Mouse (Mus musculus) lung, postnatal 0 days (tissue): Measurements from ENCODE around the gene Cmtm7. TPM values are rescaled to one million over a fixed set of nuclear protein-coding genes. Genes with fewer than 3 reads are reported as not detected.

Experiments
- ATAC-seq: fragments of 200-750 bp; cut with Nextera tagmentation; 2 replicates; pipeline ENCODE4 v1.8.0; 2017; ENCODE audit warnings: moderate library complexity
- DNase-seq: peaks from one replicate; pipeline ENCODE4 v3.0.0-alpha.2; 2016; ENCODE audit warnings: low spot score
- H3K27ac ChIP-seq: fragments of 300-500 bp; sonication (generic); 2 replicates; pipeline ENCODE4 v1.5.1; 2014; ENCODE audit warnings: antibody characterized with exemption, mild to moderate bottlenecking, low read length, mixed read lengths
- H3K27me3 ChIP-seq: fragments of 300-500 bp; sonication (generic); replicated peaks from 2 replicates; pipeline ENCODE4 v1.6.1; 2014; ENCODE audit warnings: low read length, mixed read lengths; ENCODE audit not compliant: insufficient read depth
- H3K36me3 ChIP-seq: fragments of 300-500 bp; sonication (generic); 2 replicates; pipeline ENCODE4 v1.6.1; 2014; ENCODE audit warnings: low read length, mixed read lengths; ENCODE audit not compliant: insufficient read depth
- H3K4me1 ChIP-seq: fragments of 300-500 bp; sonication (generic); 2 replicates; pipeline ENCODE4 v1.6.1; 2014; ENCODE audit warnings: antibody characterized with exemption, low read depth, low read length, mixed read lengths; ENCODE audit not compliant: insufficient read depth
- H3K4me2 ChIP-seq: fragments of 300-500 bp; sonication (generic); replicated peaks from 2 replicates; pipeline ENCODE4 v1.6.1; 2014; ENCODE audit warnings: low read depth, mild to moderate bottlenecking, low read length, moderate library complexity, mixed read lengths
- H3K4me3 ChIP-seq: fragments of 300-500 bp; sonication (generic); 2 replicates; pipeline ENCODE4 v1.5.1; 2014; ENCODE audit warnings: low read depth, low read length
- H3K9ac ChIP-seq: fragments of 300-500 bp; sonication (generic); replicated peaks from 2 replicates; pipeline ENCODE4 v1.6.1; 2014; ENCODE audit warnings: low read depth, mild to moderate bottlenecking
- H3K9me3 ChIP-seq: fragments of 300-500 bp; sonication (generic); 2 replicates; pipeline ENCODE4 v1.6.1; 2016; ENCODE audit warnings: low read length, mixed read lengths
- CTCF ChIP-seq: IDR thresholded peaks from 2 replicates; pipeline ENCODE4 v1.5.1; 2016; ENCODE audit warnings: antibody characterized with exemption, mild to moderate bottlenecking
- EP300 ChIP-seq: IDR thresholded peaks from 2 replicates; pipeline ENCODE4 v1.6.1; 2016; ENCODE audit warnings: antibody characterized with exemption, mild to moderate bottlenecking, control low read depth
- WGBS: fragments of 180-500 bp; shearing (Covaris S2); extraction: QIAGEN DNeasy Blood & Tissue Kit; methylation state at CpG from one replicate; pipeline ENCODE4 v1.1.7; 2014; 5-methylcytosine and 5-hydroxymethylcytosine counted together
- polyA plus RNA-seq: library from polyadenylated mRNA; unstranded; fragments of >200 nt; fragmentation: Nextera tagmentation; extraction: Ambion mirVana; gene quantifications from 2 replicates; pipeline ENCODE4 v1.2.1, GENCODE M21; 2015

Gene Cmtm7
- polyA plus RNA-seq, 1 experiment from 2014 or later: 74.8 TPM

DNA sequence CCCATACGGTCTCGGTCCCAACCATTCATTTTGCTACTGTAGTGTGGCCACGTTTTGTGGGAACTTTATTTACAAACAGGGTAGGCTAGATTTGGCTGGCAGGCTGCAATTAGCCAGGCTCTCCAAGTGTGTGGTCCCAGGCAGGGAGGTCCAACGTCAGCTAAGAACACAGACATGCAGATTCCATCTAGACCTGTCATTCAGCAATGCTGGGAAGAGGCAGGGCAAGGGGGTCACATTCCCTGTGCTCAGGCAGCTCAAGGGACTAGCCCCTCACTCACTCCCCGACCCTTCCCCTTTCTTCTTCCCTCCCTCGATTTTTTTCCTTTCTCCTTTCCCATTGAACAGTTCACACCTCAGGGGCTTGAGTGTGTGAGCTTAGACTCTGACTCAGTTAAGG is 17.2 kb upstream of the Cmtm7 start:
- no peaks in the 10 kb centered on the region for H3K4me1 ChIP-seq
- DNase-seq: no peak
- no peak for TF ChIP-seq EP300
- no peak for TF ChIP-seq CTCF

DNA sequence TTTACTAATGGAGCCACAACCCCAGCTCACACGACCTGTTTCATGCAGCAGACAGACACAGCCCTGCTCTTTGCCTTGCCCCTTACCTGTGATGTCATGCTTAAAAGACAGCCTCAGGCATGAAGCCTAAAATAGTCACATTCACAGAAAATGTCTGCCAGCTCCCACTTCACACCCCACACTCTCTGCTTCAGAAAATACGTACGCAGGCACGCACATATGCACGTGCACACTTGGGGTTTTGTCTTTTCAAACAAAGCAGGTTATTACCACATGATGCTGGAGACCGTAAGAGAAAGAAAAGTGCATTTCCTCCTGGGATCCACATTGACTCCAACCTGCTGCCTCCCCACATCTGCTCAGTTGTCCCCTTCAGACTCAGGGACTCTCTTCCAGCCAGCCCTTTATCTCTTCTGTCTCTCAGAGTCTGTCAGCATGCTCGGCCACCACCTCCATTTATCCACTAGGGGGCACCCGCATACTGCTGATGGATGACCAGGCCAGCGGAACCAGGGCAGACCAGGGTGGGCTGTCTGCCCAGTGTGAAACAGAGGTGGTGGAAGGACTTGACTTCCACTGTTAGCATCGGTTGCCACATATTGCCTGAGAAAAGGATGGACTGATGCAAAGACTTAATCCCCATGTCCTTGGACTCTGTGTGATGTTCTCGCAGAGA is 15.8 kb upstream of the Cmtm7 start:
- Histone ChIP-seq H3K9ac (no peak overlapping the region), H3K4me2 (no peak overlapping the region), H3K36me3 (no peaks in the 10 kb centered on the region), H3K9me3 (no peaks in the 10 kb centered on the region), H3K27ac (no peak overlapping the region), H3K4me3 (no peak overlapping the region), H3K27me3 (no peaks in the 10 kb centered on the region), H3K4me1 (no peaks in the 10 kb centered on the region)
- TF ChIP-seq EP300 (no peak), CTCF (peak; percentile 99)
- 48% methylated on average over 11 of the region's 11 CpGs for WGBS
- DNase-seq (peak; percentile 87), ATAC-seq (peak; percentile 83)

More for the DNA sequence above, 17.2 kb upstream of the Cmtm7 start:
- no peaks in the 10 kb centered on the region for H3K9me3 ChIP-seq
- H3K9ac ChIP-seq: no peak overlapping the region
- 30% methylated on average over 6 of the region's 6 CpGs for whole genome bisulfite sequencing
- H3K27me3 ChIP-seq: no peaks in the 10 kb centered on the region
- no peak for ATAC-seq
- H3K36me3 ChIP-seq: no peaks in the 10 kb centered on the region
- H3K27ac ChIP-seq: no peak overlapping the region
- H3K4me3 ChIP-seq: no peak overlapping the region
- H3K4me2 ChIP-seq: no peak overlapping the region

- TF ChIP-seq EP300: no peak
- Histone ChIP-seq H3K36me3 (no peaks in the 10 kb centered on the region), H3K4me1 (no peaks in the 10 kb centered on the region), H3K9ac (no peak overlapping the region), H3K4me2 (no peak overlapping the region), H3K27me3 (no peaks in the 10 kb centered on the region), H3K27ac (no peak overlapping the region), H3K4me3 (no peak overlapping the region), H3K9me3 (no peaks in the 10 kb centered on the region)
- 38% methylated on average over 11 of the region's 11 CpGs for WGBS
- ATAC-seq (no peak), DNase-seq (no peak)
Observed at GRCm38 (mm10) chr9:114796473-114797050, 14.9 kb upstream of the Cmtm7 start.

- Histone ChIP-seq H3K4me3 (no peak overlapping the region), H3K27me3 (no peaks in the 10 kb centered on the region), H3K9ac (no peak overlapping the region), H3K4me1 (no peaks in the 10 kb centered on the region), H3K9me3 (no peaks in the 10 kb centered on the region), H3K4me2 (no peak overlapping the region), H3K36me3 (no peaks in the 10 kb centered on the region), H3K27ac (no peak overlapping the region)
- TF ChIP-seq EP300: no peak
- no peak for TF ChIP-seq CTCF
- ATAC-seq (no peak), DNase-seq (no peak)
- WGBS: 70% methylated on average over 4 of the region's 4 CpGs
Observed at GRCm38 (mm10) chr9:114794491-114794890, 12.8 kb upstream of the Cmtm7 start.

GRCm38 (mm10) chr9:114793764-114794295 is 12.2 kb upstream of the Cmtm7 start:
- Histone ChIP-seq H3K4me1 (no peaks in the 10 kb centered on the region), H3K9ac (no peak overlapping the region), H3K27me3 (no peaks in the 10 kb centered on the region), H3K9me3 (no peaks in the 10 kb centered on the region), H3K4me2 (no peak overlapping the region), H3K4me3 (no peak overlapping the region), H3K36me3 (no peaks in the 10 kb centered on the region), H3K27ac (no peak overlapping the region)
- WGBS: 71% methylated on average over 9 of the region's 9 CpGs
- DNase-seq (no peak), ATAC-seq (no peak)
- no peak for TF ChIP-seq CTCF
- no peak for TF ChIP-seq EP300

GRCm38 (mm10) chr9:114789989-114790388 is 8.3 kb upstream of the Cmtm7 start:
- ATAC-seq: no peak
- 80% methylated on average over 8 of the region's 8 CpGs for WGBS

More at GRCm38 (mm10) chr9:114789989-114790388, 8.3 kb upstream of the Cmtm7 start:
- no peak for DNase-seq
- Histone ChIP-seq H3K4me2 (no peak overlapping the region), H3K4me3 (no peak overlapping the region), H3K9ac (no peak overlapping the region), H3K36me3 (no peaks in the 10 kb centered on the region), H3K27me3 (no peaks in the 10 kb centered on the region), H3K9me3 (no peaks in the 10 kb centered on the region), H3K4me1 (peaks cover 5% of the 10 kb centered on the region; the same call in 1 of the 2 replicates), H3K27ac (no peak overlapping the region)
- TF ChIP-seq EP300 (no peak), CTCF (no peak)
